Mouse (Mus musculus) hindbrain, postnatal 0 days (tissue): Measurements from ENCODE around the gene Nacc1. TPM values are rescaled to one million over a fixed set of nuclear protein-coding genes. Genes with fewer than 3 reads are reported as not detected.

ENCODE experiments used
- ATAC-seq: fragments of 200-750 bp; cut with Nextera tagmentation; 2 replicates; pipeline ENCODE4 v1.8.0; 2017; ENCODE audit warnings: mild to moderate bottlenecking, moderate TSS enrichment, moderate library complexity
- DNase-seq: peaks from one replicate; pipeline ENCODE4 v3.0.0-alpha.2; 2015; ENCODE audit warnings: low spot score
- H3K27ac ChIP-seq: fragments of 300-500 bp; sonication (generic); 2 replicates; pipeline ENCODE4 v1.5.1; 2014; ENCODE audit warnings: mild to moderate bottlenecking
- H3K27me3 ChIP-seq: fragments of 300-500 bp; sonication (generic); 2 replicates; pipeline ENCODE4 v1.6.1; 2014; ENCODE audit warnings: low read length, mixed read lengths; ENCODE audit not compliant: insufficient read depth
- H3K36me3 ChIP-seq: fragments of 300-500 bp; sonication (generic); 2 replicates; pipeline ENCODE4 v1.6.1; 2014; ENCODE audit warnings: low read length, mixed read lengths; ENCODE audit not compliant: insufficient read depth
- H3K4me1 ChIP-seq: fragments of 300-500 bp; sonication (generic); 2 replicates; pipeline ENCODE4 v1.6.1; 2014; ENCODE audit warnings: antibody characterized with exemption, low read length, mixed read lengths; ENCODE audit not compliant: insufficient read depth
- H3K4me2 ChIP-seq: fragments of 300-500 bp; sonication (generic); 2 replicates; pipeline ENCODE4 v1.6.1; 2014; ENCODE audit warnings: low read depth, mild to moderate bottlenecking, low read length, moderate library complexity, mixed read lengths
- H3K4me3 ChIP-seq: fragments of 300-500 bp; sonication (generic); 2 replicates; pipeline ENCODE4 v1.5.1; 2014; ENCODE audit warnings: low read length
- H3K9ac ChIP-seq: fragments of 300-500 bp; sonication (generic); replicated peaks from 2 replicates; pipeline ENCODE4 v1.6.1; 2014; ENCODE audit warnings: mild to moderate bottlenecking, low read length, moderate library complexity, mixed read lengths
- H3K9me3 ChIP-seq: fragments of 300-500 bp; sonication (generic); 2 replicates; pipeline ENCODE4 v1.6.1; 2016; ENCODE audit warnings: low read length, mixed read lengths
- CTCF ChIP-seq: IDR thresholded peaks from 2 replicates; pipeline ENCODE4 v1.5.1; 2016; ENCODE audit warnings: antibody characterized with exemption, control low read depth, low read depth
- WGBS: fragments of 180-500 bp; shearing (Covaris S2); extraction: QIAGEN DNeasy Blood & Tissue Kit; methylation state at CpG from one replicate; pipeline ENCODE4 v1.1.7; 2014; 5-methylcytosine and 5-hydroxymethylcytosine counted together
- polyA plus RNA-seq: library from polyadenylated mRNA; unstranded; fragments of >200 nt; fragmentation: Nextera tagmentation; extraction: Ambion mirVana; gene quantifications from 2 replicates; pipeline ENCODE4 v1.2.1, GENCODE M21; 2015
- total RNA-seq: library from RNA; depleted of rRNA; stranded (reverse); fragments of >200 nt; gene quantifications from 2 replicates; pipeline ENCODE4 v1.2.3, GENCODE M21; 2014; rRNA removed

Gene Nacc1
- total RNA-seq (110 and 129 TPM in 2 replicates), polyA plus RNA-seq (13.8 and 14.9 TPM in 2 replicates)

GRCm38 (mm10) chr8:84687705-84688100 lies at the start of gene Nacc1:
Gene Nacc1 (minus strand): TSS chr8:84687862.
- Histone ChIP-seq H3K4me3 (peak within 1 kb of the TSS; percentile 100), H3K27ac (peak within 1 kb of the TSS; percentile 89), H3K27me3 (no peaks in the 10 kb centered on the region), H3K4me2 (peak within 1 kb of the TSS; percentile 94), H3K4me1 (peaks cover 22% of the 10 kb centered on the region), H3K9ac (peak within 1 kb of the TSS; percentile 100), H3K36me3 (peaks cover 8% of the 10 kb centered on the region), H3K9me3 (no peaks in the 10 kb centered on the region)
- no peak for TF ChIP-seq CTCF
- ATAC-seq = peak; percentile 81
- peak; percentile 95 for DNase-seq
- WGBS = under 1% methylated on average over 36 of the region's 37 CpGs

- no peak overlapping the region for H3K9ac ChIP-seq
Measured at GRCm38 (mm10) chr8:84736521-84736920, 48.9 kb upstream of the Nacc1 start.

DNA sequence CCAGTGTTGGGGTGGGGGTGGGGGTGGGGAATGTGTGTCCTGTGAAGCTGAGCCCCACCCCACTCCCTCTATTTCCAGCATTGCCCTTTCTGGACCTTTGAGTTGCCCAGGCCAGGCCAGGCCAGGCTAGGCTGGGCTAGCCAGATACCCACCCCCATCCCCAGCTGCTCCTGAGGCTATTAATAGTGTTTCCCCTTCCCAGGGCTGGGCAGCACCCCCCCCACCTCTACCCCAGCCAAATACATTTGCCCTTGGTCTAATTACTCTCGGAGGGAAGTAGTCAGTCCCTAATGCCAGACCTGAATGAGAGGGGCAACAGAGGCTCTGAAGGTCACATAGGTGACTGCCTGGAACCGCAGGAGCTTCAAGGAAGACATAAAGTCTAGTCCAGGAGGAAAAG lies 47.9 kb upstream of the Nacc1 start:
- H3K27ac ChIP-seq = no peak overlapping the region
- WGBS = 42% methylated on average over 2 of the region's 2 CpGs

More at GRCm38 (mm10) chr8:84736521-84736920, 48.9 kb upstream of the Nacc1 start:
- DNase-seq (no peak), ATAC-seq (no peak)
- no peak overlapping the region for H3K4me3 ChIP-seq
- H3K27ac ChIP-seq = no peak overlapping the region
- no peak overlapping the region for H3K4me2 ChIP-seq
- 81% methylated on average over 4 of the region's 4 CpGs for WGBS
- H3K9me3 ChIP-seq = no peaks in the 10 kb centered on the region
- no peak for TF ChIP-seq CTCF
- H3K36me3 ChIP-seq = no peaks in the 10 kb centered on the region
- H3K4me1 ChIP-seq = peaks cover 53% of the 10 kb centered on the region
- H3K27me3 ChIP-seq = no peaks in the 10 kb centered on the region

GRCm38 (mm10) chr8:84734680-84735079 lies 47.0 kb upstream of the Nacc1 start:
- H3K4me2 ChIP-seq = no peak overlapping the region
- DNase-seq = no peak
- H3K9me3 ChIP-seq = no peaks in the 10 kb centered on the region
- no peak for TF ChIP-seq CTCF
- H3K4me1 ChIP-seq = peaks cover 62% of the 10 kb centered on the region
- H3K4me3 ChIP-seq = no peak overlapping the region
- ATAC-seq = no peak
- no peaks in the 10 kb centered on the region for H3K36me3 ChIP-seq
- H3K27ac ChIP-seq = no peak overlapping the region
- no peak overlapping the region for H3K9ac ChIP-seq
- 77% methylated on average over 2 of the region's 2 CpGs for WGBS
- no peaks in the 10 kb centered on the region for H3K27me3 ChIP-seq

More for the DNA sequence above, 47.9 kb upstream of the Nacc1 start:
- DNase-seq (no peak), ATAC-seq (no peak)
- TF ChIP-seq CTCF = no peak
- H3K4me2 ChIP-seq = no peak overlapping the region
- H3K36me3 ChIP-seq = no peaks in the 10 kb centered on the region
- no peaks in the 10 kb centered on the region for H3K9me3 ChIP-seq
- H3K4me3 ChIP-seq = no peak overlapping the region
- peaks cover 58% of the 10 kb centered on the region for H3K4me1 ChIP-seq
- H3K27me3 ChIP-seq = no peaks in the 10 kb centered on the region
- H3K9ac ChIP-seq = 0 out of 2 replicates have a peak overlapping the region, but pooled peaks have one; percentile 13

DNA sequence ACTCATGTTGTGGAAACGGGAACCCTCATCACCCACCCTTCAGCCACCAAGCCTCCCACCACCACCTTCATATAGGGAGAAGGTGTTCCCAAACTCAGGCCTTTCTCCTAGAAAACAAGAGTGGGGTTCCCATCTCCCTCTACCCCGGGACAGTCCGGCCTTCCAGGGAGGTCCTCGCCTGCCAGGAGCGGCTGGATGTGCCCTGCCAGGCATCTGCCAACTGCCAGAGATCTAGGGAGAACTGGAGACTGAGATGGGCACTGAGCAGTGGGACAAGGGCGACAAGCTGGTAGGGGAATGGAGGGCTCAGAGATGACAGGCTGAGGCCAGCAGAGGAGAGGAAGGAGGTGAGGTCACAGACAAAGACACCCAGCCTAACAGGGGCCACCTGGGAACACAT lies 46.3 kb upstream of the Nacc1 start:
- no peaks in the 10 kb centered on the region for H3K36me3 ChIP-seq
- H3K9me3 ChIP-seq = no peaks in the 10 kb centered on the region
- no peak overlapping the region for H3K4me3 ChIP-seq
- TF ChIP-seq CTCF = no peak
- DNase-seq = no peak
- H3K27me3 ChIP-seq = no peaks in the 10 kb centered on the region
- H3K27ac ChIP-seq = no peak overlapping the region
- H3K9ac ChIP-seq = no peak overlapping the region
- ATAC-seq = no peak
- H3K4me1 ChIP-seq = peaks cover 62% of the 10 kb centered on the region
- WGBS = 65% methylated on average over 6 of the region's 6 CpGs
- H3K4me2 ChIP-seq = no peak overlapping the region

DNA sequence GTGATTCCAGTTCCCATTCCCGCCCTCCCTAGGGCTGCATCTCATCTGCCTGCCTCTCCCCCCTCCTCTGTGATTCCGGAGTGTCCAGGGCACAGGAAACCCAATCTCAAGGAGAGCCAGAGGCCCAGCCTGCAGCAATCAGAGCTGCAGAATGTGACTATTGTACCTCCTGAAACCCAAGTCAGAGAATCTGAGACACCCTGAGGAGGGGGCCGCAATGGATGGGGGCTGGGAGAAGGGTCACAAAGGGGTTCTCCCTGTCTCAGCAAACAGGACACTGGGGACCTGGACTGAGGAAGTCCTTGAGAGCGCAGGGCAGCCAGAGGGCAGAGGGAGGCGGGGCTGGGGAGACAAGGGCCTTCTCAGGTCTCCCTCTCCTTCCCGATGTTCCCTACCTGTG lies 45.3 kb upstream of the Nacc1 start:
- H3K27me3 ChIP-seq = no peaks in the 10 kb centered on the region
- TF ChIP-seq CTCF = no peak
- peaks cover 65% of the 10 kb centered on the region for H3K4me1 ChIP-seq
- peak overlapping the region; percentile 82 for H3K27ac ChIP-seq
- DNase-seq = no peak
- ATAC-seq = no peak
- H3K36me3 ChIP-seq = no peaks in the 10 kb centered on the region
- WGBS = 43% methylated on average over 6 of the region's 6 CpGs
- H3K4me3 ChIP-seq = no peak overlapping the region
- no peak overlapping the region for H3K9ac ChIP-seq
- no peaks in the 10 kb centered on the region for H3K9me3 ChIP-seq
- H3K4me2 ChIP-seq = no peak overlapping the region

DNA sequence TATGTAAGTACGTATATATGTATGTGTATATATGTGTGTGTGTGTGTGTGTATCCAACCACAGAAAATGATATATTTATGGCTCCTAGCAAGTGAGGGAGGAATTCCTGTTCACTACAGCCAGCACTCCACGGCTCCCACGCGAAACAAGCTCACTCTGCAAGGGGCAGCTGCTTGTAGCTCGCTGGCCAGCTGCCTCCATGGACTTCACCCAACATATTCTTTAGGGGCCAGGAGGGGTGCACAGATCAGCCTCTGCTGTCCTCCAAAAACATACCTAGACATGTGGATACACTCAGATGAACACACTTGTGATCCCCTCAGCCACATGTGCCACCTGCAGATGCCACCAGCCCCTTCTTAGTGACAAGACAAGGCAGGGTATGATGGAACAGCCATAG lies 44.9 kb upstream of the Nacc1 start:
- Histone ChIP-seq H3K27me3 (no peaks in the 10 kb centered on the region), H3K36me3 (no peaks in the 10 kb centered on the region; the same call in 1 of the 2 replicates), H3K27ac (peak overlapping the region; percentile 82), H3K9me3 (no peaks in the 10 kb centered on the region), H3K9ac (no peak overlapping the region), H3K4me3 (no peak overlapping the region), H3K4me2 (no peak overlapping the region), H3K4me1 (peaks cover 60% of the 10 kb centered on the region)
- no peak for ATAC-seq
- no peak for TF ChIP-seq CTCF
- 48% methylated on average over 5 of the region's 5 CpGs for WGBS
- DNase-seq = no peak
